Mouse (Mus musculus) stomach, embryonic 14.5 days (tissue): ENCODE results near the gene Ermard. TPM values are rescaled to one million over a fixed set of nuclear protein-coding genes. Genes with fewer than 3 reads are reported as not detected.
"Not testable (repeated sequence)": the region's sequence is repeated elsewhere in the genome, so short reads cannot be mapped to it uniquely, and the experiment has no call there.

Experiments
- ATAC-seq: fragments of 200-750 bp; cut with Nextera tagmentation; 2 replicates; pipeline ENCODE4 v1.8.0; 2017; ENCODE audit warnings: low read depth, moderate TSS enrichment; ENCODE audit not compliant: insufficient number of reproducible peaks, insufficient read depth, low FRiP score
- H3K27ac ChIP-seq: fragments of 300-500 bp; sonication (generic); 2 replicates; pipeline ENCODE4 v1.5.1; 2014; ENCODE audit warnings: mild to moderate bottlenecking, low read length, moderate library complexity, mixed read lengths
- H3K27me3 ChIP-seq: fragments of 300-500 bp; sonication (generic); 2 replicates; pipeline ENCODE4 v1.6.1; 2014; ENCODE audit warnings: low read length, control low read depth, mixed read lengths; ENCODE audit not compliant: control insufficient read depth, insufficient read depth
- H3K36me3 ChIP-seq: fragments of 300-500 bp; sonication (generic); 2 replicates; pipeline ENCODE4 v1.6.1; 2014; ENCODE audit warnings: mild to moderate bottlenecking, control low read depth, low read length, moderate library complexity, mixed read lengths; ENCODE audit not compliant: control insufficient read depth, insufficient read depth
- H3K4me1 ChIP-seq: fragments of 300-500 bp; sonication (generic); 2 replicates; pipeline ENCODE4 v1.6.1; 2014; ENCODE audit warnings: low read length, control low read depth, mixed read lengths; ENCODE audit not compliant: control insufficient read depth, insufficient read depth
- H3K4me2 ChIP-seq: fragments of 300-500 bp; sonication (generic); replicated peaks from 2 replicates; pipeline ENCODE4 v1.6.1; 2014; ENCODE audit warnings: low read depth, low read length, control low read depth
- H3K4me3 ChIP-seq: fragments of 300-500 bp; sonication (generic); 2 replicates; pipeline ENCODE4 v1.5.1; 2014; ENCODE audit warnings: low read depth, low read length, control low read depth
- H3K9ac ChIP-seq: fragments of 300-500 bp; sonication (generic); replicated peaks from 2 replicates; pipeline ENCODE4 v1.6.1; 2014; ENCODE audit warnings: low read depth, mild to moderate bottlenecking, control low read depth, low read length, moderate library complexity, mixed read lengths
- H3K9me3 ChIP-seq: fragments of 300-500 bp; sonication (generic); 2 replicates; pipeline ENCODE4 v1.6.1; 2016; ENCODE audit warnings: low read depth, low read length, control low read depth; ENCODE audit not compliant: control insufficient read depth
- WGBS: fragments of 180-500 bp; shearing (Covaris S2); extraction: QIAGEN DNeasy Blood & Tissue Kit; methylation state at CpG from one replicate; pipeline ENCODE4 v1.1.7; 2014; 5-methylcytosine and 5-hydroxymethylcytosine counted together
- polyA plus RNA-seq: library from polyadenylated mRNA; unstranded; fragments of >200 nt; fragmentation: Nextera tagmentation; extraction: Ambion mirVana; gene quantifications from 2 replicates; pipeline ENCODE4 v1.2.1, GENCODE M21; 2014

Ermard gene
- 80.8 and 97.4 TPM in 2 replicates for polyA plus RNA-seq

GRCm38 (mm10) chr17:15041175-15041729, at the start of gene Ermard, which contains the start of the genes Tcte3 and Gm3448:
Gene Ermard, plus strand, starts transcription at chr17:15041208.
Gene Tcte3, minus strand, starts transcription at chr17:15041488.
Gene Gm3448, minus strand, starts transcription at chr17:15041537.
- H3K9ac ChIP-seq, H3K4me2 ChIP-seq, H3K9me3 ChIP-seq, H3K4me1 ChIP-seq, H3K27me3 ChIP-seq, H3K36me3 ChIP-seq, H3K27ac ChIP-seq, H3K4me3 ChIP-seq: not testable (repeated sequence)
- WGBS: 0% methylated on average over 9 of the region's 56 CpGs
- ATAC-seq: peak; percentile 98

- H3K27me3 ChIP-seq, H3K27ac ChIP-seq, H3K4me3 ChIP-seq, H3K4me1 ChIP-seq, H3K36me3 ChIP-seq, H3K9me3 ChIP-seq, H3K9ac ChIP-seq, H3K4me2 ChIP-seq: not testable (repeated sequence)
- WGBS: no CpG with 5 or more reads among the region's 98 CpGs
- peak; percentile 74 for ATAC-seq
Measured at GRCm38 (mm10) chr17:14992522-14993138, 48.4 kb upstream of the Ermard start.

- no CpG with 5 or more reads among the region's 47 CpGs for WGBS
- not testable (repeated sequence) for H3K4me2 ChIP-seq, H3K27me3 ChIP-seq, H3K4me1 ChIP-seq, H3K9ac ChIP-seq, H3K27ac ChIP-seq, H3K4me3 ChIP-seq, H3K36me3 ChIP-seq, H3K9me3 ChIP-seq
- peak; percentile 86 for ATAC-seq
Measured at GRCm38 (mm10) chr17:14993139-14993832, 47.7 kb upstream of the Ermard start.

GRCm38 (mm10) chr17:14994140-14994539, 46.9 kb upstream of the Ermard start:
- WGBS: no CpG with 5 or more reads among the region's 5 CpGs
- H3K36me3 ChIP-seq, H3K9me3 ChIP-seq, H3K27ac ChIP-seq, H3K27me3 ChIP-seq, H3K4me1 ChIP-seq, ATAC-seq, H3K4me2 ChIP-seq, H3K4me3 ChIP-seq, H3K9ac ChIP-seq: not testable (repeated sequence)

- H3K4me2 ChIP-seq, H3K4me1 ChIP-seq, H3K4me3 ChIP-seq, ATAC-seq, H3K9me3 ChIP-seq, H3K27me3 ChIP-seq, H3K9ac ChIP-seq, H3K36me3 ChIP-seq, H3K27ac ChIP-seq: not testable (repeated sequence)
- no CpG with 5 or more reads among the region's 4 CpGs for WGBS
Measured at GRCm38 (mm10) chr17:15000047-15000446, 41.0 kb upstream of the Ermard start.

GRCm38 (mm10) chr17:15009088-15009487, 31.9 kb upstream of the Ermard start:
- ATAC-seq, H3K4me2 ChIP-seq: not testable (repeated sequence)
- whole genome bisulfite sequencing: no CpG with 5 or more reads among the region's 3 CpGs

GRCm38 (mm10) chr17:15009706-15010413, 31.1 kb upstream of the Ermard start, which contains the start of gene Gm3435:
Gene Gm3435, plus strand, starts transcription at chr17:15010176.
- not testable (repeated sequence) for H3K4me2 ChIP-seq, H3K9ac ChIP-seq, H3K36me3 ChIP-seq, H3K4me3 ChIP-seq, H3K27ac ChIP-seq, H3K9me3 ChIP-seq, H3K4me1 ChIP-seq, H3K27me3 ChIP-seq
- ATAC-seq: peak; percentile 97
- no CpG with 5 or more reads among the region's 60 CpGs for WGBS

More at GRCm38 (mm10) chr17:15009088-15009487, 31.9 kb upstream of the Ermard start:
- not testable (repeated sequence) for H3K4me3 ChIP-seq, H3K4me1 ChIP-seq, H3K36me3 ChIP-seq, H3K9ac ChIP-seq, H3K27ac ChIP-seq, H3K27me3 ChIP-seq, H3K9me3 ChIP-seq

GRCm38 (mm10) chr17:15021503-15022220, 19.3 kb upstream of the Ermard start:
- 83% methylated on average over 3 of the region's 3 CpGs for WGBS
- not testable (repeated sequence) for H3K4me3 ChIP-seq, H3K9ac ChIP-seq, H3K4me2 ChIP-seq, H3K36me3 ChIP-seq, H3K27me3 ChIP-seq, H3K4me1 ChIP-seq, H3K9me3 ChIP-seq, ATAC-seq, H3K27ac ChIP-seq
